In genomic region chr4:149966252-149966651, GRCm38 (mm10) we compare ENCODE assay signal across 10 mouse cellular contexts. TPM values are rescaled to one million over a fixed set of nuclear protein-coding genes. Genes with fewer than 3 reads are reported as not detected.
A peak's percentile ranks its signal among the peaks of the same experiment; 100 is the strongest.
DNase-seq lines count a peak whose midpoint lies in the region; ATAC-seq and TF ChIP-seq lines count a peak whose summit lies in the region.
"Had no signal": no experiment of that assay in that cellular context is flagged by ENCODE, and none has a peak within 500 bp of the region (broad histone marks: within the 10 kb centered on the region; RNA-seq: fewer than 3 reads in every experiment).

No protein-coding gene starts in this region.

- no peak for TF ChIP-seq CTCF in testis, adult 2 months (IDR thresholded peaks at IDR 0.05; ENCODE audit: control insufficient read depth, insufficient read depth, insufficient replicate concordance, low read depth, low read length)

- H3K36me3 ChIP-seq in forebrain, embryonic 13.5 days (ENCODE audit: poor library complexity, severe bottlenecking) = no peaks in the 10 kb centered on the region
- no peaks in the 10 kb centered on the region for H3K36me3 ChIP-seq in forebrain, embryonic 12.5 days (replicated peaks)
- no peaks in the 10 kb centered on the region for H3K36me3 ChIP-seq in testis, adult 2 months (ENCODE audit: control insufficient read depth, insufficient read depth, low read length)
- no peaks in the 10 kb centered on the region for H3K36me3 ChIP-seq in stomach, embryonic 16.5 days (ENCODE audit: control insufficient read depth, insufficient read depth, low read length)
- H3K36me3 ChIP-seq: neural tube, embryonic 13.5 days had no signal

- no peak overlapping the region for H3K9ac ChIP-seq in forebrain, embryonic 13.5 days
- no peak overlapping the region for H3K9ac ChIP-seq in forebrain, embryonic 12.5 days
- H3K9ac ChIP-seq in stomach, embryonic 16.5 days (ENCODE audit: low read length) = 0 out of 2 replicates have a peak overlapping the region, but pooled peaks have one; percentile 2
- H3K9ac ChIP-seq: neural tube, embryonic 13.5 days had no signal

- peak; percentile 66; the same call in 1 of the 2 replicates for TF ChIP-seq POLR2A in testis, adult 2 months (IDR thresholded peaks at IDR 0.05; ENCODE audit: control insufficient read depth, low read depth, low read length)

- H3K4me3 ChIP-seq in forebrain, embryonic 13.5 days = no peak overlapping the region
- H3K4me3 ChIP-seq in forebrain, embryonic 12.5 days (replicated peaks) = no peak overlapping the region
- no peak overlapping the region for H3K4me3 ChIP-seq in testis, adult 2 months (ENCODE audit: control insufficient read depth, low read depth, low read length)
- H3K4me3 ChIP-seq in stomach, embryonic 16.5 days (replicated peaks; ENCODE audit: low read length) = no peak overlapping the region
- H3K4me3 ChIP-seq: neural tube, embryonic 13.5 days had no signal

- 0 out of 2 replicates have a peak, but pooled peaks cover 5% of the 10 kb centered on the region for H3K4me1 ChIP-seq in forebrain, embryonic 13.5 days
- no peaks in the 10 kb centered on the region; the same call in 1 of the 2 replicates for H3K4me1 ChIP-seq in forebrain, embryonic 12.5 days
- peaks cover 10% of the 10 kb centered on the region for H3K4me1 ChIP-seq in testis, adult 2 months (ENCODE audit: control insufficient read depth, insufficient read depth, low read length)
- 0 out of 2 replicates have a peak, but pooled peaks cover 6% of the 10 kb centered on the region for H3K4me1 ChIP-seq in stomach, embryonic 16.5 days (ENCODE audit: control insufficient read depth, insufficient read depth, low read length)

- no peak for DNase-seq in testis, postnatal 14 days (ENCODE audit: low spot score)
- DNase-seq in kidney, adult 9 months = peak; percentile 68
- no peak for DNase-seq in layer of hippocampus, adult 18-20 months (ENCODE audit: low spot score in 2 of 2)
- DNase-seq in embryo, embryonic 10 days (ENCODE audit: low spot score) = no peak

- H3K9me3 ChIP-seq in forebrain, embryonic 13.5 days (replicated peaks) = no peaks in the 10 kb centered on the region
- no peaks in the 10 kb centered on the region for H3K9me3 ChIP-seq in forebrain, embryonic 12.5 days
- H3K9me3 ChIP-seq in stomach, embryonic 16.5 days (replicated peaks; ENCODE audit: control insufficient read depth, low read length) = no peaks in the 10 kb centered on the region
- H3K9me3 ChIP-seq: neural tube, embryonic 13.5 days had no signal

- H3K27me3 ChIP-seq in forebrain, embryonic 13.5 days = no peaks in the 10 kb centered on the region; the same call in 1 of the 2 replicates
- H3K27me3 ChIP-seq in forebrain, embryonic 12.5 days = peaks cover 13% of the 10 kb centered on the region; the same call in 1 of the 2 replicates
- no peaks in the 10 kb centered on the region for H3K27me3 ChIP-seq in testis, adult 2 months (ENCODE audit: control insufficient read depth, insufficient read depth, low read length)
- no peaks in the 10 kb centered on the region; the same call in 1 of the 2 replicates for H3K27me3 ChIP-seq in stomach, embryonic 16.5 days (ENCODE audit: control insufficient read depth, insufficient read depth, low read length)
- H3K27me3 ChIP-seq: neural tube, embryonic 13.5 days had no signal

- 48% methylated on average over 5 of the region's 5 CpGs for WGBS in forebrain, embryonic 13.5 days
- WGBS in forebrain, embryonic 12.5 days = 76% methylated on average over 5 of the region's 5 CpGs
- 48% methylated on average over 5 of the region's 5 CpGs for WGBS in stomach, embryonic 16.5 days

- H3K4me2 ChIP-seq in forebrain, embryonic 13.5 days = no peak overlapping the region
- H3K4me2 ChIP-seq in forebrain, embryonic 12.5 days = no peak overlapping the region
- H3K4me2 ChIP-seq in stomach, embryonic 16.5 days (ENCODE audit: low read depth, low read length) = no peak overlapping the region
- H3K4me2 ChIP-seq: neural tube, embryonic 13.5 days had no signal

- H3K27ac ChIP-seq in forebrain, embryonic 13.5 days = no peak overlapping the region
- H3K27ac ChIP-seq in forebrain, embryonic 12.5 days = no peak overlapping the region
- no peak overlapping the region for H3K27ac ChIP-seq in testis, adult 2 months (ENCODE audit: control insufficient read depth, insufficient read depth, low read depth, low read length)
- no peak overlapping the region for H3K27ac ChIP-seq in stomach, embryonic 16.5 days (ENCODE audit: low read length)
- H3K27ac ChIP-seq: kidney, postnatal 0 days; neural tube, embryonic 13.5 days had no signal

- ATAC-seq in forebrain, embryonic 13.5 days = 0 out of 2 replicates have a peak, but pooled peaks have one; percentile 21
- ATAC-seq in forebrain, embryonic 12.5 days (ENCODE audit: low FRiP score) = no peak
- ATAC-seq in stomach, embryonic 16.5 days (ENCODE audit: insufficient read depth, low FRiP score) = no peak

RNA-seq across cellular contexts. Expression of gene Spsb1, which starts 11.4 kb away (rescaled TPM):
- 4.5 and 5.1 TPM in 2 replicates for polyA plus RNA-seq in forebrain, embryonic 13.5 days (2015; fragmentation: Nextera tagmentation; extraction: Ambion mirVana)
- polyA plus RNA-seq in forebrain, embryonic 12.5 days (2016; fragmentation: Nextera tagmentation; extraction: Ambion mirVana) = 8.1 and 9.0 TPM in 2 replicates
- 71.5 and 79.1 TPM in 2 replicates for polyA plus RNA-seq in testis, adult 2 months (2012; rRNA removed)
- polyA plus RNA-seq in stomach, embryonic 16.5 days (2015; fragmentation: Nextera tagmentation; extraction: Ambion mirVana) = 14.6 and 17.0 TPM in 2 replicates
- 10 to 100 TPM; 27.2 to 36.3 TPM for total RNA-seq in layer of hippocampus, adult 18-20 months (2021)

RNA-seq across cellular contexts. Expression of gene H6pd, which starts 42.6 kb away (rescaled TPM):
- polyA plus RNA-seq in forebrain, embryonic 13.5 days (2015; fragmentation: Nextera tagmentation; extraction: Ambion mirVana) = 0.98 and 1.4 TPM in 2 replicates
- 2.8 and 3.0 TPM in 2 replicates for polyA plus RNA-seq in forebrain, embryonic 12.5 days (2016; fragmentation: Nextera tagmentation; extraction: Ambion mirVana)
- 7.2 and 7.3 TPM in 2 replicates for polyA plus RNA-seq in testis, adult 2 months (2012; rRNA removed)
- 14.9 and 15.2 TPM in 2 replicates for polyA plus RNA-seq in stomach, embryonic 16.5 days (2015; fragmentation: Nextera tagmentation; extraction: Ambion mirVana)
- 10 to 100 TPM; 10.2 to 10.6 TPM for total RNA-seq in layer of hippocampus, adult 18-20 months (2021)
